Mouse (Mus musculus) E14TG2a.4 (cell line): Measurements from ENCODE around the gene Prss8.

Experiments used
- H3K27me3 ChIP-seq: 2 replicates; pipeline ENCODE4 v1.6.1; 2014; ENCODE audit warnings: low read length, control low read depth; ENCODE audit not compliant: insufficient read depth
- H3K36me3 ChIP-seq: 2 replicates; pipeline ENCODE4 v1.6.1; 2014; ENCODE audit warnings: low read length, control low read depth; ENCODE audit not compliant: insufficient read depth
- H3K4me1 ChIP-seq: replicated peaks from 2 replicates; pipeline ENCODE4 v1.6.1; 2014; ENCODE audit warnings: low read depth, low read length, control low read depth
- H3K4me3 ChIP-seq: replicated peaks from 2 replicates; pipeline ENCODE4 v1.5.1; 2014; ENCODE audit warnings: mild to moderate bottlenecking, low read length
- H3K9me3 ChIP-seq: 2 replicates; pipeline ENCODE4 v1.6.1; 2014; ENCODE audit warnings: low read length, control low read depth
- CTCF ChIP-seq: conservative IDR thresholded peaks from 2 replicates; pipeline ENCODE4 v1.5.1; 2014; ENCODE audit warnings: low read length
- NANOG ChIP-seq: IDR thresholded peaks from 2 replicates; pipeline ENCODE4 v1.6.1; 2014; ENCODE audit warnings: borderline replicate concordance, low read length, mixed read lengths
- POU5F1 ChIP-seq: IDR thresholded peaks from 2 replicates; pipeline ENCODE4 v1.6.1; 2014; ENCODE audit warnings: low read length, borderline replicate concordance

Gene Prss8

GRCm38 (mm10) chr7:127895442-127895841, 34.5 kb downstream of the Prss8 start, which contains the start of the genes Gm21974 and Vkorc1:
TSS of gene Gm21974 (minus strand) at chr7:127895454.
TSS of gene Vkorc1 (minus strand) at chr7:127895617.
- Histone ChIP-seq H3K36me3 (peaks cover 41% of the 10 kb centered on the region), H3K27me3 (no peaks in the 10 kb centered on the region), H3K9me3 (no peaks in the 10 kb centered on the region), H3K4me3 (peak within 1 kb of the TSS; percentile 92), H3K4me1 (peaks cover 63% of the 10 kb centered on the region)
- peak; percentile 14; the same call in 1 of the 2 replicates for TF ChIP-seq NANOG
- TF ChIP-seq CTCF = no peak
- TF ChIP-seq POU5F1 = no peak

GRCm38 (mm10) chr7:127894480-127894879, 35.4 kb downstream of the Prss8 start:
- Histone ChIP-seq H3K4me1 (peaks cover 59% of the 10 kb centered on the region), H3K36me3 (peaks cover 51% of the 10 kb centered on the region)

GRCm38 (mm10) chr7:127890798-127891197, 39.1 kb downstream of the Prss8 start, which contains the start of gene Prss53:
TSS of gene Prss53 (minus strand) at chr7:127890970.
- Histone ChIP-seq H3K36me3 (peaks cover 87% of the 10 kb centered on the region), H3K4me3 (no peak within 1 kb of the TSS), H3K9me3 (no peaks in the 10 kb centered on the region), H3K27me3 (no peaks in the 10 kb centered on the region), H3K4me1 (peaks cover 62% of the 10 kb centered on the region)
- TF ChIP-seq POU5F1 (no peak), NANOG (no peak), CTCF (no peak)

More at GRCm38 (mm10) chr7:127894480-127894879, 35.4 kb downstream of the Prss8 start:
- TF ChIP-seq NANOG = no peak
- TF ChIP-seq POU5F1 = no peak
- TF ChIP-seq CTCF = no peak
- Histone ChIP-seq H3K9me3 (no peaks in the 10 kb centered on the region), H3K27me3 (no peaks in the 10 kb centered on the region), H3K4me3 (peak overlapping the region; percentile 92)

GRCm38 (mm10) chr7:127888821-127889220, 41.1 kb downstream of the Prss8 start:
- peaks cover 100% of the 10 kb centered on the region for H3K36me3 ChIP-seq
- no peak overlapping the region for H3K4me3 ChIP-seq
- TF ChIP-seq CTCF (no peak), NANOG (no peak), POU5F1 (no peak)
- peaks cover 64% of the 10 kb centered on the region for H3K4me1 ChIP-seq
- H3K9me3 ChIP-seq = no peaks in the 10 kb centered on the region
- no peaks in the 10 kb centered on the region for H3K27me3 ChIP-seq

- Histone ChIP-seq H3K4me3 (no peak overlapping the region), H3K4me1 (peaks cover 72% of the 10 kb centered on the region), H3K27me3 (no peaks in the 10 kb centered on the region), H3K36me3 (peaks cover 100% of the 10 kb centered on the region), H3K9me3 (no peaks in the 10 kb centered on the region)
- TF ChIP-seq CTCF = no peak
- no peak for TF ChIP-seq NANOG
- no peak for TF ChIP-seq POU5F1
These were observed 42.1 kb downstream of the Prss8 start for GRCm38 (mm10) chr7:127887781-127888180.

- H3K9me3 ChIP-seq = no peaks in the 10 kb centered on the region
- TF ChIP-seq NANOG (no peak), POU5F1 (no peak), CTCF (no peak)
These were observed 42.7 kb downstream of the Prss8 start for GRCm38 (mm10) chr7:127887191-127887590.

GRCm38 (mm10) chr7:127886551-127886950, 43.4 kb downstream of the Prss8 start:
- H3K27me3 ChIP-seq = no peaks in the 10 kb centered on the region
- peaks cover 85% of the 10 kb centered on the region for H3K4me1 ChIP-seq
- no peak for TF ChIP-seq POU5F1
- no peak for TF ChIP-seq CTCF
- no peak for TF ChIP-seq NANOG
- H3K4me3 ChIP-seq = no peak overlapping the region
- no peaks in the 10 kb centered on the region for H3K9me3 ChIP-seq
- H3K36me3 ChIP-seq = peaks cover 100% of the 10 kb centered on the region

More at GRCm38 (mm10) chr7:127887191-127887590, 42.7 kb downstream of the Prss8 start:
- Histone ChIP-seq H3K4me1 (peaks cover 78% of the 10 kb centered on the region), H3K4me3 (no peak overlapping the region), H3K27me3 (no peaks in the 10 kb centered on the region), H3K36me3 (peaks cover 100% of the 10 kb centered on the region)

- Histone ChIP-seq H3K9me3 (no peaks in the 10 kb centered on the region), H3K27me3 (no peaks in the 10 kb centered on the region), H3K4me3 (no peak overlapping the region), H3K4me1 (peaks cover 87% of the 10 kb centered on the region), H3K36me3 (peaks cover 100% of the 10 kb centered on the region)
- TF ChIP-seq NANOG = no peak
- no peak for TF ChIP-seq POU5F1
- no peak for TF ChIP-seq CTCF
These were observed 44.0 kb downstream of the Prss8 start for GRCm38 (mm10) chr7:127885951-127886350.

- no peak for TF ChIP-seq NANOG
- no peak for TF ChIP-seq CTCF
- TF ChIP-seq POU5F1 = no peak
- peaks cover 80% of the 10 kb centered on the region for H3K36me3 ChIP-seq
These were observed 49.5 kb downstream of the Prss8 start for GRCm38 (mm10) chr7:127880431-127880830.

More at GRCm38 (mm10) chr7:127880431-127880830, 49.5 kb downstream of the Prss8 start:
- no peak overlapping the region for H3K4me3 ChIP-seq
- H3K9me3 ChIP-seq = no peaks in the 10 kb centered on the region
- H3K4me1 ChIP-seq = peaks cover 81% of the 10 kb centered on the region
- H3K27me3 ChIP-seq = no peaks in the 10 kb centered on the region
